Mouse (Mus musculus): Measurements from ENCODE around the gene Rrp8. TPM values are rescaled to one million over a fixed set of nuclear protein-coding genes. Genes with fewer than 3 reads are reported as not detected.

The Rrp8 gene
- polyA plus RNA-seq (2012; rRNA removed): 23.4 and 36.6 TPM in 2 replicates

DNA sequence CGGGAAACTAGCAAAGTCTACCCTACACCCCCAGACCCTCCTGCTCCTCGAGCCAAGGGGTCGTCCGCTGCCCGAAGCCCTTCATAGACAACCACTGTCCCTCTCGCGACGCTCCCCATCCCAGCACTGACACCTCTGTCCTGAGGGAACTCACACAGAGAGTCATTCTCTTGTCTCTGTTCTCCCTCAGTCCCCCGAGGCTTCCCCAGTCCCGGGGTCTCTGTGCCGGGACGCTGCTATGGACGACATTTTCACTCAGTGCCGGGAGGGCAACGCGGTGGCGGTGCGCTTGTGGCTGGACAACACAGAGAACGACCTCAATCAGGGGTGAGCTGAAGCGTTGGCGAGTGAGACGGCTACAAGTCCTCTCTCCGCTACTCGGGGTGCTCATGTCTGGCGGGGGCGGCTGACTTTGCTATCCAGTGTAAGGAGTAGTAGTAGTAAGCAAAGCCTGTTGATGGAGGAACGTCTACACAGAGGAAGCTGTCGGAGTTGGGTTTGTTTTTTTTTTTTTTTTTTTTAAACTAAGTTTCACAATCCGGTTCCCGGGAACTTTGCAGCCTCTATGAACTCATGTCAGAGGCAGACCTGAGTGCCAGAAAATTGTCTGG, at the start of gene Rrp8:
Gene Rrp8 (minus strand): TSS at position 475 of the 611 bp plus-strand sequence.

DNA sequence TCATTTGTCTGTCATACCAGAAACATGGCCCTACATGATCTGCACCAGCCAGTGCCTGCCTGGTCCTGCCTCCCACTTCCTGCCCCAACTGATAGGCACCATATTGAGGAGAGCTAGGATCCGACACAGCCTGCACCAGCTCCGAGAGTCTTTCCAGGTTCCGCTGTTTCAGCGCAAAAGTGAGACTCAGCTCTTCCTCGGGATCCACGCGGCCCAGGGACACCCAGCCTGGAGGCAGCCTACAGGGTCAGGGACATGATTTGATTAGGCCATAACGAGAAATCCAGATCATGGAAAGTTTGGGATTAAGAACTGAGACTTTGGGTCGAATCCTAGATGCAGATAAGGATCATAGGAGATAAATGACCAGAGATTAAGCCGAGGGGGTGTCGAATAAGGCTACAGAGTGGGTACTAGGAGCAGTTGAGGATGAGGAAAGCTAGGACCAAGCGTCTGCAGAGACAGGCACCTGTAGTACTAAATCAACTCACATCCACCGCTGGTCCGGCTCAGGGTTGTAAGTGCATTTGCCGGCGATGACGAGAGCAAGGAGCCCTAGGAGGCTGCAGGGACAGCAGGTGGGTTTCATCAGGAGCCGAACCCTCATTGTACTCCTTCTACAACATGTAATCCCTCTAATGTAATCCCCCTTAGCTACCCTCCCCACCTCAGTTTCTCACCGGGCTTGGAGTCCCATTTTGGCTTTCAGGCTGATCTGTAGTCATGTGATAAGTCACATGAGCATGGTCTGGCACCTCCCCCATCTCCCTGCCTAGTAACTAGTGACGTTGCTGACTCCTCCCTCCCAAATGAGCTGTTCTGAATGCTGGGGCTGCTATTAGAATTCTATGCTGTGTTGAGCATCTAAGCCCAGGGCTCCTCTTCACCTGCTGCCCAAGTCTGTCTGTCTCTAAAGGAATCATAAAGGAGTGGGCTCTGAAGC, 14.6 kb upstream of the Rrp8 start, which contains the start of gene Tpp1:
Gene Tpp1 (minus strand): TSS at position 745 of the 943 bp plus-strand sequence.

DNA sequence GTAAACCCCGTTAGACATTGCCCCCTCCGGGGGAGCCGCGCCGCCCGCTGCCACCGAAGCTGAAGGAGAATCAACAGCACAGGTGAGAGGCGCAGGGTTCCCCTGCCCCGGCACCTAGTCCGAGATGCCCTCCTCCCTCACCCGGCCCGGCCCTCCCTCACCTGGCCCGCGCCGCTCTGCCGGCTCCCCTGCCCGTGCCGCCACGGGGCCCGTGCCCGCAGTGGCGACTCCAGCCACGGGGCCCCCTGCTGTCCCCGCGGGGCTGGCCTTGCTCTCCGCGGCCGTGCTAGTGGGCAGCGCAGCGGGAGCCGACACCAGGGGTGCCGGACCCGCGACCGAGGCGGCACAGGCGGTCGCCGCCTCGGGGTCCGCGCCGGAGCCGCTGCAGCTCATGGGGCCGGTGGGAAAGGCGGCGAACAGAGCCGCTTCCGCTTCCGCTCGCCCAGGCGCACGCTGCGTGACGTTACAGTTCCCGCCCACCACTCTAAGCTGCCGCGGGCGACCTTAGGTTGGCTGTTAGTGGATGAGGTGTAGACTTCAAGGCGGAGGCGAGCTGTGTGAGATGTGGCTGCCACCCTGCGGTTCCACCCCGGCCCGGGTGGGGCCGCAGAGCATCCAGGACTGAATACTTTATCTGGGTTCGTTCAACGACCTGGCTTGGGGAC, 6.9 kb upstream of the Rrp8 start, which contains the start of gene Taf10:
Gene Taf10 (minus strand): TSS at position 436 of the 665 bp plus-strand sequence.

DNA sequence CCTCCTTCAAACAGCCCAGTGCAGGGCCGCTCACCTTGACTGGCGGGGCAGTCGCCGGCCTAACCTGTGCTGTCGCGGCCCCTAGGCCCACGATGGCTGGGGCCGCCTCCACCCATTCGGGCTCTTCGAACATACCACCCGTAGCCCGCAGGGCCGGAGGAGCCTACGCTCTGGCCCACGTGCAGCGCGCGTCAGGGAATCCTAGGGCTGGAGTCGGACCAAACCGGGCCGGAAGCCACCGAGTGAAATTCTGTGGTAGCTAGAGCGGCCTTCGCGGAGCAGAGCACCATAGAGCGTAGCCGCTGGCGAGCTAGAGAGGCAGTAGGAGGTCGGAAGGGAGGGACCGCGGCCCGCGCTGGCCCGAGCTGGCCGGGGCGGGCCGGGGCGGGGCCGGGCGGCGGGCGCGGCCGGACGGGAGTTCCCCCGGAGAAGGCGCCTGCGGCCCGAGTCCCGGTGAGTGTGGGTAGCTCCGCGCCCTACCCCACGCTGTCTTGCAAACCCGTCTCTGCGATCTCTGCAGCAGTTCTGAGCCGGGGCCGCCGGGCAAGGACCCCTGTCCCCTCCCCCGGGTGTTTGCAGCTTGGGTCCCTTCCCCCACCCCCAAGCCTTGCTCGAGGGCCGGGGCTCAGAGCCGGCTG, 802 bp downstream of the Rrp8 start, which contains the start of gene Ilk:
Gene Ilk (plus strand): TSS at position 329 of the 638 bp plus-strand sequence.

Other genes starting within 250 kb of the Rrp8 start
- 18.5 and 25.3 TPM in 2 replicates for gene Smpd1, start 183.0 kb downstream of the Rrp8 start, polyA plus RNA-seq (2012; rRNA removed)
- 92.2 and 93.1 TPM in 2 replicates for gene Apbb1, start 155.7 kb downstream of the Rrp8 start, polyA plus RNA-seq (2012; rRNA removed)
- gene Hpx, start 137.2 kb downstream of the Rrp8 start, polyA plus RNA-seq (2012; rRNA removed): 2.8 and 3.9 TPM in 2 replicates
- gene Trim3, start 103.8 kb downstream of the Rrp8 start, polyA plus RNA-seq (2012; rRNA removed): 61.9 and 66.8 TPM in 2 replicates
- gene Timm10b, start 97.3 kb downstream of the Rrp8 start, polyA plus RNA-seq (2012; rRNA removed): 63.5 and 89.5 TPM in 2 replicates
- gene Arfip2, start 97.0 kb downstream of the Rrp8 start, polyA plus RNA-seq (2012; rRNA removed): 96.2 and 104 TPM in 2 replicates
- gene Gm45799, start 96.8 kb downstream of the Rrp8 start, polyA plus RNA-seq (2012; rRNA removed): 81.1 and 86.5 TPM in 2 replicates
- gene Dnhd1, start 86.6 kb downstream of the Rrp8 start, polyA plus RNA-seq (2012; rRNA removed): 1.7 and 4.1 TPM in 2 replicates
- 151 and 190 TPM in 2 replicates for gene Ilk, start 793 bp downstream of the Rrp8 start, polyA plus RNA-seq (2012; rRNA removed)
- gene Taf10, start 7.0 kb upstream of the Rrp8 start, polyA plus RNA-seq (2012; rRNA removed): 264 and 287 TPM in 2 replicates
- gene Tpp1, start 14.8 kb upstream of the Rrp8 start, polyA plus RNA-seq (2012; rRNA removed): 43.7 and 47.7 TPM in 2 replicates
- 28.6 and 40.1 TPM in 2 replicates for gene Dchs1, start 50.3 kb upstream of the Rrp8 start, polyA plus RNA-seq (2012; rRNA removed)
- gene Mrpl17, start 73.7 kb upstream of the Rrp8 start, polyA plus RNA-seq (2012; rRNA removed): 221 and 236 TPM in 2 replicates
- 0.01 and 0.08 TPM in 2 replicates for gene Gm4070, start 216.6 kb upstream of the Rrp8 start, polyA plus RNA-seq (2012; rRNA removed)

All from central nervous system, embryonic 11.5 days (tissue).